Mouse (Mus musculus) stomach, embryonic 14.5 days (tissue): ENCODE data around the gene Mgea5. TPM values are rescaled to one million over a fixed set of nuclear protein-coding genes. Genes with fewer than 3 reads are reported as not detected.

ENCODE experiments used
- ATAC-seq: fragments of 200-750 bp; cut with Nextera tagmentation; 2 replicates; pipeline ENCODE4 v1.8.0; 2017; ENCODE audit warnings: low read depth, moderate TSS enrichment; ENCODE audit not compliant: insufficient number of reproducible peaks, insufficient read depth, low FRiP score
- H3K27ac ChIP-seq: fragments of 300-500 bp; sonication (generic); 2 replicates; pipeline ENCODE4 v1.5.1; 2014; ENCODE audit warnings: mild to moderate bottlenecking, low read length, moderate library complexity, mixed read lengths
- H3K27me3 ChIP-seq: fragments of 300-500 bp; sonication (generic); 2 replicates; pipeline ENCODE4 v1.6.1; 2014; ENCODE audit warnings: low read length, control low read depth, mixed read lengths; ENCODE audit not compliant: control insufficient read depth, insufficient read depth
- H3K36me3 ChIP-seq: fragments of 300-500 bp; sonication (generic); 2 replicates; pipeline ENCODE4 v1.6.1; 2014; ENCODE audit warnings: mild to moderate bottlenecking, control low read depth, low read length, moderate library complexity, mixed read lengths; ENCODE audit not compliant: control insufficient read depth, insufficient read depth
- H3K4me1 ChIP-seq: fragments of 300-500 bp; sonication (generic); 2 replicates; pipeline ENCODE4 v1.6.1; 2014; ENCODE audit warnings: low read length, control low read depth, mixed read lengths; ENCODE audit not compliant: control insufficient read depth, insufficient read depth
- H3K4me2 ChIP-seq: fragments of 300-500 bp; sonication (generic); replicated peaks from 2 replicates; pipeline ENCODE4 v1.6.1; 2014; ENCODE audit warnings: low read depth, low read length, control low read depth
- H3K4me3 ChIP-seq: fragments of 300-500 bp; sonication (generic); 2 replicates; pipeline ENCODE4 v1.5.1; 2014; ENCODE audit warnings: low read depth, low read length, control low read depth
- H3K9ac ChIP-seq: fragments of 300-500 bp; sonication (generic); replicated peaks from 2 replicates; pipeline ENCODE4 v1.6.1; 2014; ENCODE audit warnings: low read depth, mild to moderate bottlenecking, control low read depth, low read length, moderate library complexity, mixed read lengths
- H3K9me3 ChIP-seq: fragments of 300-500 bp; sonication (generic); 2 replicates; pipeline ENCODE4 v1.6.1; 2016; ENCODE audit warnings: low read depth, low read length, control low read depth; ENCODE audit not compliant: control insufficient read depth
- WGBS: fragments of 180-500 bp; shearing (Covaris S2); extraction: QIAGEN DNeasy Blood & Tissue Kit; methylation state at CpG from one replicate; pipeline ENCODE4 v1.1.7; 2014; 5-methylcytosine and 5-hydroxymethylcytosine counted together
- polyA plus RNA-seq: library from polyadenylated mRNA; unstranded; fragments of >200 nt; fragmentation: Nextera tagmentation; extraction: Ambion mirVana; gene quantifications from 2 replicates; pipeline ENCODE4 v1.2.1, GENCODE M21; 2014

Mgea5 gene
- polyA plus RNA-seq, 1 experiment from 2014 or later, result 74.8 TPM

DNA sequence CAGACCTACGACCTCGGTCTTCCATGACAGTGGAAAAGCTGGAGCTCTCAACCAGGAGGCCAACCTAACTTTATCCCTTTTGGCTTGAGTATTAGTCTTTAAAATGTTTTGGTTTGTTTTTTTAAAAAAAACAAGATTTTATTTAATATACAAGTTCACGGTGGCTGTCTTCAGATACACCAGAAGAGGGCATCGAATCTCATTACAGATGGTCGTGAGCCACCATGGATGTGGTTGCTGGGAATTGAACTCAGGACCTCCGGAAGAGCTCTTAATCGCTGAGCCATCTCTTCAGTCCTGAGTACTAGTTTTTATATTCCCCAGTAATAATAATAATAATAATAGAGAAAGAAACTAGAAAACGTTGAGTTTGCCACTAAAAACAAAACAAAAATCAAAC lies 2.0 kb downstream of the Mgea5 start:
- 61% methylated on average over 8 of the region's 8 CpGs for WGBS
- H3K9ac ChIP-seq, result no peak overlapping the region
- no peak for ATAC-seq

DNA sequence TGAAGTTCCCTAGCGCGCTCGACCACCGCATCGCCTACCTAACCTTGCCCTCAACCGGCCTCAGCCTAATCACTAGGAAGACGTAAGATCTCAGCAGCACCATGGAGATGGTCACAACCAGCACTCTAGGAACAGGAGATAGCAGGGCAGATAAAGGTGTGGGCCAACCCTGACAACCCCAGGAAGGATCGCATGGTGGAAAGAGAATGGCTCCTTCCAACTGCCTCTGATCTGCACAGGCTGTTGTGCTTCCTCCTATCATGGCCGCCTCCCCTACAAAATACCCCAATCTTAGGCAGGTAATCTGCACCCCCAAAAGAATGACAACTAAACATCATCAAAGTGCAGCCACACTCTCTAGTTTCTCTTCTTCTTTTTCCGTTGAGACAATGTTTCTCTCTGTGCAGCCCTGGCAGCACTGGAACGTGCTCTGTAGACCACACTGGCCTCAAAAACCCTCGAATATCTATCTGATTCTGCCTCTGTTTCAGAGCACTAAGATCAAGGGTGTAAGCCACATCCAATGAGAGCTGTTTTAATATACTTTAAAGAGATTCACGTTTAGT lies 3.2 kb downstream of the Mgea5 start:
- no peak overlapping the region for H3K9ac ChIP-seq
- no peak overlapping the region for H3K4me3 ChIP-seq
- peaks cover 34% of the 10 kb centered on the region; the same call in 1 of the 2 replicates for H3K36me3 ChIP-seq
- peak overlapping the region; percentile 8; the same call in 1 of the 2 replicates for H3K4me2 ChIP-seq
- ATAC-seq, result no peak
- H3K9me3 ChIP-seq, result no peaks in the 10 kb centered on the region
- 88% methylated on average over 13 of the region's 13 CpGs for WGBS
- H3K4me1 ChIP-seq, result peaks cover 12% of the 10 kb centered on the region
- no peaks in the 10 kb centered on the region for H3K27me3 ChIP-seq
- no peak overlapping the region for H3K27ac ChIP-seq

More for the DNA sequence above, 2.0 kb downstream of the Mgea5 start:
- Histone ChIP-seq H3K27me3 (no peaks in the 10 kb centered on the region), H3K36me3 (peaks cover 26% of the 10 kb centered on the region; the same call in 1 of the 2 replicates), H3K4me1 (peaks cover 12% of the 10 kb centered on the region), H3K9me3 (no peaks in the 10 kb centered on the region), H3K4me3 (peak overlapping the region; percentile 76), H3K4me2 (peak overlapping the region; percentile 58), H3K27ac (no peak overlapping the region)

DNA sequence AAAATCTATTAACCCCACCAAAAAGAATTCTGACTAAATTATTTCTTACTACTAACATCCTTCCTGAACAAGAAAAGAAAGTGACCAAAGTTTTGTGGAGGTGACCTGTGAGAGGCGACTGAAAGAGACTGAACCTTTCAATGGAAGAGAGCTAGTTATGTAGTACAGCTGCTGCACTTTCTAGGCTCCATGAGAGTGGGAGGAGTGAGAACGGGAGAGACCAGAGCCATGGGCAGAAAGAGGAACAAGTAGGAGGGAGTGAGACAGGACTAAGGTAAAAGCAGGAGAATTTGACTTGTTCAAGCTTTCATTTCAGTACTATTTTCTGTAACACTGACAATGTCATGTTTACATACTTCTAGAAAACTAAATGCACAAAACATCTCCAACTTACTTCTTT lies 8.2 kb downstream of the Mgea5 start:
- WGBS, result 85% methylated on average over 2 of the region's 2 CpGs

DNA sequence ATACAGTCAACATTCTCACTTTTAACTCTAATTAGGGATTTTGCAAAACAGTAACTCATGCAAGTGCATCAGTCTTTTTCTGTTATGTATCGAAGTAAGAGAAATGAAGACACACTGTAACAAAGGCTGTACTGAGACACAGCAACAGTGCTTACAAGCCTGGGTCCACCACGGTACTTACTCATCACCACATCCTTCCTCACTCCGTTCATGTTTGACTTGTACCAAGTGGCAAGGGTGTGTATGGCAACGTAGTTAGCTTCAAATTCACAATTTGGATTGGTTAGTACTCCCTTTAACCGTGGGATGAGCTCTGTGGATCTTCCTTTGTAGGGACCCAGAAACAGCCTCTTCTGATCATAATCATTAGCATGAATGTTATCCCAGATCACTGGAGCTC lies 12.1 kb downstream of the Mgea5 start:
- no peak overlapping the region for H3K9ac ChIP-seq
- no peaks in the 10 kb centered on the region for H3K9me3 ChIP-seq
- H3K27ac ChIP-seq, result no peak overlapping the region
- H3K36me3 ChIP-seq, result peaks cover 88% of the 10 kb centered on the region
- H3K4me3 ChIP-seq, result no peak overlapping the region
- no peak for ATAC-seq
- no peaks in the 10 kb centered on the region for H3K27me3 ChIP-seq
- WGBS, result 92% methylated on average over 5 of the region's 5 CpGs
- H3K4me1 ChIP-seq, result no peaks in the 10 kb centered on the region
- H3K4me2 ChIP-seq, result no peak overlapping the region

More for the DNA sequence above, 8.2 kb downstream of the Mgea5 start:
- peaks cover 78% of the 10 kb centered on the region for H3K36me3 ChIP-seq
- no peak overlapping the region for H3K4me3 ChIP-seq
- H3K4me1 ChIP-seq, result peaks cover 5% of the 10 kb centered on the region; the same call in 1 of the 2 replicates
- no peaks in the 10 kb centered on the region for H3K27me3 ChIP-seq
- H3K9ac ChIP-seq, result no peak overlapping the region
- H3K4me2 ChIP-seq, result no peak overlapping the region
- H3K27ac ChIP-seq, result no peak overlapping the region
- no peak for ATAC-seq
- H3K9me3 ChIP-seq, result no peaks in the 10 kb centered on the region

DNA sequence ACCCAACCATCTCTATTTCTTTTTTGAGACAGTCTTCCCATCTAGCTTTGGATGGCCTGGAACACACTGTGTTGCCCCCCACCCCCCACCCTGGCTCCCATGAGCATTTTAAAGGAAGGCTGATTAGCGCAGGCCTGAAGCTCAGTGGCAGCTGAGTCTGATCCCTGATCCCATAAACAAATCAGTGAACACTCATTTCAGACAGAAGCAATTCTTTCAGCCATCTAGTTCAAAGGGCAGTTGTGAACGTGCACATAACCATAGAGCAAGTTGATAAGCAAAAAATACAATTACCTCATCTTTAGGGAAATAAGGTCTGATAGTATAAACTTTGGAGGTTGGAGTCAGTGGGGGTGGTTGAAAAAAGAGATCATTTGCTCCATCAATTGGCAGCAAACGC lies 22.8 kb downstream of the Mgea5 start:
- no peak for ATAC-seq

DNA sequence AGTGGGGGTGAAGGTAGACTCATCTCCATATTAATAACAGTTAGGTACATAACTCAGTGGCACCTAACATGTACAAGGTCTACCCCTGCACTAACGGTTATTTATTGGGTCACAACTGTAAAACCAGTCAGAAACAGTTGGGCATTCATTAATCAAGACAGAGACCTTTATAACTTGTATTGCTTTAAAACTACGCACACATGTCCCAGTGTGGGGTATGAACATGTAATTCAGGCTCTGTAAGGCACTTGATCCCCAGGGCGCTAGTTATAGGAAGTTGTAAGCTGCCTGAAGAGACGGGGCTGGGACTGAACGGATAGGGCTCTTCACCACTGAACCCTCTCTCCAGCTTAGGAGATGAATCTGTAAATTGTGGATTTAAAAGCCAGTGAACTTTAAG lies 25.0 kb downstream of the Mgea5 start:
- Histone ChIP-seq H3K4me1 (no peaks in the 10 kb centered on the region), H3K9me3 (no peaks in the 10 kb centered on the region), H3K4me2 (no peak overlapping the region), H3K36me3 (peaks cover 87% of the 10 kb centered on the region), H3K27ac (no peak overlapping the region), H3K27me3 (no peaks in the 10 kb centered on the region), H3K4me3 (no peak overlapping the region), H3K9ac (no peak overlapping the region)
- no peak for ATAC-seq
- 93% methylated on average over 5 of the region's 5 CpGs for WGBS

More for the DNA sequence above, 22.8 kb downstream of the Mgea5 start:
- no peak overlapping the region for H3K9ac ChIP-seq
- WGBS, result 85% methylated on average over 3 of the region's 3 CpGs
- H3K4me1 ChIP-seq, result no peaks in the 10 kb centered on the region
- no peaks in the 10 kb centered on the region for H3K27me3 ChIP-seq
- no peak overlapping the region for H3K27ac ChIP-seq
- H3K4me3 ChIP-seq, result no peak overlapping the region
- H3K9me3 ChIP-seq, result no peaks in the 10 kb centered on the region
- H3K4me2 ChIP-seq, result no peak overlapping the region
- H3K36me3 ChIP-seq, result peaks cover 87% of the 10 kb centered on the region

DNA sequence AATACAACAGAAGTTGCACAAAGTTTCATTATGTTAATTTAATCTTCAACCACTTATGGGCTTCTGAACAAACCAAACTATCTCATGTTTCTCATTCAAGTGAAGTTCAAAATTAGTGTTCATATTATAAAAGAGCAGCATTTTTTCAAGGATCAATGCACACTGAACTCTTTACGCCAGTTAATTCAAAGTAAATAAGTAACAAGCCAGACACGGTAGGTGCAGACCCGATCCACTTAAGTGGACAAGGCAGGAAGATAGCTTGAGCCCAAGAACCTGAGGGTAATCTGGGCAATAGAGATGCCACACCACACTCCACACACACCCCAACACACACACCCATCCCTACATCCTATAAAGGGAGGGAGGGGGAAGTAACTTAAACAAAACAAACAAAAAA lies 30.1 kb downstream of the Mgea5 start:
- no peak overlapping the region for H3K4me3 ChIP-seq
- H3K9me3 ChIP-seq, result no peaks in the 10 kb centered on the region
- peaks cover 60% of the 10 kb centered on the region for H3K36me3 ChIP-seq
- WGBS, result 90% methylated on average over 3 of the region's 3 CpGs
- H3K4me2 ChIP-seq, result no peak overlapping the region
- peaks cover 2% of the 10 kb centered on the region; the same call in 1 of the 2 replicates for H3K4me1 ChIP-seq
- H3K27ac ChIP-seq, result no peak overlapping the region
- H3K27me3 ChIP-seq, result no peaks in the 10 kb centered on the region
- ATAC-seq, result no peak
- no peak overlapping the region for H3K9ac ChIP-seq

DNA sequence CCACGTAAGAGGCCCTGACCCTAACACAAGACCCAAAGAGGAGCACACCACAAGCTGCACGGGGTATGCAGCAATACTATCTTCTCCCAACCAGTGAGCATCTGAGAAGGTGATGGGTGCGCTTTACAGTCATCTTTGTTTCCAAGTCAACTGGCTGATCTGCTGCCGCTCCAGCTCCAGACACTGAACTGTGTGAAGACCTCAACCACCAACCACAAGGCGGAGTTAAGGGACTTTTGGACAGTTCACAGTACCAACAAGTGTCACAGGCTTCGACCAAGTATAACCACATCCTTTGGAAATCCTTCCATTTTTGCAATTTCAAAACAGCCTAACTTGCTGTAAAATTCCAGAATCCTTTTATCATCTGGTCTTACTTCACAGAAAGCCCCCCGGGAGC lies 31.8 kb downstream of the Mgea5 start:
- peaks cover 6% of the 10 kb centered on the region; the same call in 1 of the 2 replicates for H3K4me1 ChIP-seq
- ATAC-seq, result no peak
- H3K9me3 ChIP-seq, result no peaks in the 10 kb centered on the region
- no peak overlapping the region for H3K27ac ChIP-seq
- H3K27me3 ChIP-seq, result no peaks in the 10 kb centered on the region
- H3K4me3 ChIP-seq, result no peak overlapping the region
- H3K36me3 ChIP-seq, result peaks cover 44% of the 10 kb centered on the region
- H3K9ac ChIP-seq, result no peak overlapping the region
- 90% methylated on average over 7 of the region's 7 CpGs for WGBS
- H3K4me2 ChIP-seq, result no peak overlapping the region
